Mouse (Mus musculus): ENCODE data around the gene Rmnd5b.

DNA sequence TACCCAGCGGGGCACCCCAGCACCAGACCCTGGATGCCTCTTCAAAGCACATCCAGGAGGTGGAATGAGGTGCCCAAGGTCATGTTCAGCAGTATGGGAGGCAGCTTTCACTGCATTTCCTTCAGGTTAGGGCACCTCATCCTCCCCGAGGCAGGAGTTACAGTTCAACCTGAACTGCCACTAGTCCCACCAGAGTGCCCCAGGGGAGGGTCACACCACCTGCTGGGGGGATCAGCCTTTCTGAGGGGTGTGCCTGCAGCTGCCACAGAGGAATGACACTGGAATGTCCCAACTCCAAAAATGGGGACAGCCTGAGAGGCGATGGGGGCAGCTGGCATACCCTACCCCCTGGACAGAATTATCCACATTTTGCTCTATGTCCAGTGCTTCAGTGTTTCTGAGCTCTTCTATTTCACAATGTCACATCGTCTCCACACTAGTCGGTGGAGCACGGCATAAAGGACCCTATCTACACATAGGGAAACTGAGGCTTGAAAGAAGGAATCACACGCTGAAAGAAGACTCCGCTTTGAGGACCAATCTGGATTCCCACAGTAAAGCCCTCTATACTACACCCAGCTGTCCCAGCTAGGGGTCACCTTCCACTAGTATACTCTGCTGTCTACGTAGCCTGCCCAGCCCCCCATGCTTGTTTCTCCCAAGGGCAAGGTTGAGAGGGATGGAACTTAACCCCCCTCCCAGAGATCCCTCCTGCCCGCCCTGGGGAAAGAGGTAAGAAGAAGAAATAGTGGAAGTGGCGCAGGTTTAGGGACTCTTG is 13.6 kb upstream of the Rmnd5b start:
- TF ChIP-seq POLR2A (IDR thresholded peaks at IDR 0.05; ENCODE audit: control insufficient read depth, extremely low read depth, insufficient read depth, low read length, poor library complexity) (no peak), CTCF (IDR thresholded peaks at IDR 0.05; ENCODE audit: borderline replicate concordance, control insufficient read depth, extremely low read depth, insufficient read depth, low read length, poor library complexity) (no peak)

Data from thymus, adult 2 months (tissue).